Comparison of ENCODE assay signal across 19 mouse cellular contexts in the genomic region with DNA sequence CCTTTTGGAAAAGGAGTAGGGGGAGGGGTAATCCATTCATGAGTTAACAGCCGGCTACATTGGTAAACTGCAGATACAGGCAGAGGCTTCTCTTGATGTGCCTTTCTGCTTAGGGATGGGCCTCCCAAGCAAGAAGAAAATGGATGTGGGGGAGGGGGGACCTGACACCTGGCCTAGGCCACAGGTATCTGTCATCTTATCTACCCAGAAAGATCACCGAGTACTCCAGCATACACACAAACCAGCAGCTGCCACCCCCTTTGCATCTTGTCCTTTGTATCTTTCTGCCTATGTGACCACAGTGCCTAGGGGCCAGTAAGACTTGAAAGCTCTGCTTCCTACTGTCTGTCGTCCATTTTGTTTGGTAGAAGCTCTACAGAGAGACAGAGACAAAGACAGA.
DNase-seq lines count a peak whose midpoint lies in the region; ATAC-seq and TF ChIP-seq lines count a peak whose summit lies in the region.
"Had no signal": no experiment of that assay in that cellular context is flagged by ENCODE, and none has a peak within 500 bp of the region (broad histone marks: within the 10 kb centered on the region; RNA-seq: fewer than 3 reads in every experiment).

No protein-coding gene starts in this region.

- peaks cover 23% of the 10 kb centered on the region for H3K4me1 ChIP-seq in forebrain, embryonic 12.5 days
- H3K4me1 ChIP-seq in forebrain, postnatal 0 days (ENCODE audit: insufficient read depth), result peaks cover 3% of the 10 kb centered on the region; the same call in 1 of the 2 replicates
- peaks cover 6% of the 10 kb centered on the region for H3K4me1 ChIP-seq in midbrain, embryonic 11.5 days (ENCODE audit: control insufficient read depth, insufficient read depth, low read length)
- peaks cover 1% of the 10 kb centered on the region for H3K4me1 ChIP-seq in midbrain, embryonic 16.5 days (ENCODE audit: control insufficient read depth, insufficient read depth, low read length)
- H3K4me1 ChIP-seq in embryonic facial prominence, embryonic 10.5 days, result peaks cover 35% of the 10 kb centered on the region

- no peak for TF ChIP-seq CTCF in forebrain, postnatal 0 days (IDR thresholded peaks at IDR 0.05; ENCODE audit: low read depth)

- no peak for DNase-seq in forebrain, postnatal 0 days
- DNase-seq in midbrain, embryonic 11.5 days (ENCODE audit: low spot score, missing footprints), result no peak
- DNase-seq in thymus, postnatal 14 days, result peak; percentile 40
- DNase-seq in thymus, postnatal 10 days (ENCODE audit: low spot score in 2 of 2), result no peak
- DNase-seq in embryonic facial prominence, embryonic 10.5 days (ENCODE audit: low spot score), result no peak
- DNase-seq: adrenal gland, adult 8-10 months; adrenal gland, postnatal 36 days; cerebellum, adult 2 months; cerebellum, postnatal 10 days; gastrocnemius, postnatal 36 days; heart, adult 11 months; heart, postnatal 36 days had no signal

- no peak overlapping the region for H3K4me2 ChIP-seq in forebrain, embryonic 12.5 days
- no peak overlapping the region for H3K4me2 ChIP-seq in forebrain, postnatal 0 days (ENCODE audit: low read depth)
- H3K4me2 ChIP-seq in midbrain, embryonic 11.5 days, result no peak overlapping the region
- no peak overlapping the region for H3K4me2 ChIP-seq in midbrain, embryonic 16.5 days (ENCODE audit: low read length)
- H3K4me2 ChIP-seq: embryonic facial prominence, embryonic 15.5 days; heart, embryonic 13.5 days; hindbrain, embryonic 12.5 days had no signal

- ATAC-seq in forebrain, embryonic 12.5 days (ENCODE audit: low FRiP score), result peak; percentile 39; the same call in 1 of the 2 replicates
- no peak for ATAC-seq in forebrain, postnatal 0 days
- ATAC-seq in midbrain, embryonic 11.5 days (ENCODE audit: low FRiP score), result peak; percentile 40; the same call in 1 of the 2 replicates
- ATAC-seq in midbrain, embryonic 16.5 days, result no peak
- ATAC-seq: hindbrain, postnatal 0 days had no signal

- H3K36me3 ChIP-seq in forebrain, embryonic 12.5 days (replicated peaks), result no peaks in the 10 kb centered on the region
- H3K36me3 ChIP-seq in forebrain, postnatal 0 days (ENCODE audit: insufficient read depth), result no peaks in the 10 kb centered on the region
- H3K36me3 ChIP-seq in midbrain, embryonic 11.5 days (ENCODE audit: control insufficient read depth, insufficient read depth, low read length), result no peaks in the 10 kb centered on the region
- H3K36me3 ChIP-seq in midbrain, embryonic 16.5 days (ENCODE audit: control insufficient read depth, insufficient read depth, low read length), result no peaks in the 10 kb centered on the region
- no peaks in the 10 kb centered on the region for H3K36me3 ChIP-seq in embryonic facial prominence, embryonic 10.5 days (replicated peaks)
- H3K36me3 ChIP-seq: embryonic facial prominence, embryonic 15.5 days; heart, embryonic 13.5 days; hindbrain, embryonic 12.5 days had no signal

- H3K27me3 ChIP-seq in forebrain, embryonic 12.5 days, result peaks cover 13% of the 10 kb centered on the region
- no peaks in the 10 kb centered on the region; the same call in 1 of the 2 replicates for H3K27me3 ChIP-seq in forebrain, postnatal 0 days (ENCODE audit: insufficient read depth, low read length)
- H3K27me3 ChIP-seq in midbrain, embryonic 11.5 days (ENCODE audit: control insufficient read depth, insufficient read depth, low read length), result peaks cover 2% of the 10 kb centered on the region; the same call in 1 of the 2 replicates
- no peaks in the 10 kb centered on the region for H3K27me3 ChIP-seq in midbrain, embryonic 16.5 days (ENCODE audit: control insufficient read depth, insufficient read depth, low read depth, low read length)
- H3K27me3 ChIP-seq in embryonic facial prominence, embryonic 10.5 days (replicated peaks; ENCODE audit: low read depth, poor library complexity, severe bottlenecking), result peaks cover 40% of the 10 kb centered on the region
- H3K27me3 ChIP-seq: embryonic facial prominence, embryonic 15.5 days had no signal

- no peaks in the 10 kb centered on the region for H3K9me3 ChIP-seq in forebrain, embryonic 12.5 days
- H3K9me3 ChIP-seq in forebrain, postnatal 0 days (ENCODE audit: low read length), result no peaks in the 10 kb centered on the region
- no peaks in the 10 kb centered on the region for H3K9me3 ChIP-seq in midbrain, embryonic 11.5 days (ENCODE audit: control insufficient read depth, low read length)
- no peaks in the 10 kb centered on the region for H3K9me3 ChIP-seq in midbrain, embryonic 16.5 days (replicated peaks; ENCODE audit: control insufficient read depth, low read length, poor library complexity, severe bottlenecking)
- H3K9me3 ChIP-seq in embryonic facial prominence, embryonic 10.5 days, result no peaks in the 10 kb centered on the region
- H3K9me3 ChIP-seq: embryonic facial prominence, embryonic 15.5 days; heart, embryonic 13.5 days; hindbrain, embryonic 12.5 days had no signal

- H3K9ac ChIP-seq in forebrain, embryonic 12.5 days, result no peak overlapping the region
- H3K9ac ChIP-seq in forebrain, postnatal 0 days, result no peak overlapping the region
- H3K9ac ChIP-seq in midbrain, embryonic 11.5 days (ENCODE audit: low read length), result 0 out of 2 replicates have a peak overlapping the region, but pooled peaks have one; percentile 20
- H3K9ac ChIP-seq in midbrain, embryonic 16.5 days (ENCODE audit: low read depth, low read length), result no peak overlapping the region
- H3K9ac ChIP-seq: embryonic facial prominence, embryonic 15.5 days; heart, embryonic 13.5 days; hindbrain, embryonic 12.5 days had no signal

- WGBS in forebrain, embryonic 12.5 days, result 20% methylated on average over 3 of the region's 3 CpGs
- 19% methylated on average over 3 of the region's 3 CpGs for WGBS in forebrain, postnatal 0 days
- WGBS in midbrain, embryonic 11.5 days, result 23% methylated on average over 3 of the region's 3 CpGs
- WGBS in midbrain, embryonic 16.5 days, result 7% methylated on average over 3 of the region's 3 CpGs
- 25% methylated on average over 3 of the region's 3 CpGs for whole genome bisulfite sequencing in embryonic facial prominence, embryonic 10.5 days

- H3K4me3 ChIP-seq in forebrain, embryonic 12.5 days (replicated peaks), result no peak overlapping the region
- H3K4me3 ChIP-seq in forebrain, postnatal 0 days (ENCODE audit: low read depth, low read length), result no peak overlapping the region
- no peak overlapping the region for H3K4me3 ChIP-seq in midbrain, embryonic 11.5 days (ENCODE audit: low read depth, low read length)
- H3K4me3 ChIP-seq in midbrain, embryonic 16.5 days (ENCODE audit: low read depth, low read length), result no peak overlapping the region
- H3K4me3 ChIP-seq in embryonic facial prominence, embryonic 10.5 days, result no peak overlapping the region
- H3K4me3 ChIP-seq: embryonic facial prominence, embryonic 15.5 days; erythroblast, embryonic 14.5 days; heart, embryonic 13.5 days; hindbrain, embryonic 12.5 days had no signal

- no peak overlapping the region for H3K27ac ChIP-seq in forebrain, embryonic 12.5 days
- no peak overlapping the region for H3K27ac ChIP-seq in forebrain, postnatal 0 days (ENCODE audit: low read depth, low read length)
- H3K27ac ChIP-seq in midbrain, embryonic 11.5 days (ENCODE audit: low read depth, low read length), result no peak overlapping the region
- no peak overlapping the region for H3K27ac ChIP-seq in midbrain, embryonic 16.5 days (ENCODE audit: low read length)
- H3K27ac ChIP-seq in embryonic facial prominence, embryonic 10.5 days (replicated peaks), result no peak overlapping the region
- H3K27ac ChIP-seq: embryonic facial prominence, embryonic 15.5 days; heart, embryonic 13.5 days; hindbrain, embryonic 12.5 days; hindbrain, postnatal 0 days had no signal

Comparison
In these comparisons a context has a peak if more than half of its experiments do, and no peak if none do; other contexts are left out.
1. ATAC-seq: peak in forebrain, embryonic 12.5 days (single experiment) and midbrain, embryonic 11.5 days (single experiment); none in forebrain, postnatal 0 days (single experiment) and midbrain, embryonic 16.5 days (single experiment).